Mouse (Mus musculus) G1E (cell line): ENCODE data around the gene Hmcn2. TPM values are rescaled to one million over a fixed set of nuclear protein-coding genes. Genes with fewer than 3 reads are reported as not detected.

Source experiments
- ATAC-seq: 2 replicates; pipeline ENCODE4 v1.8.0; 2016; ENCODE audit warnings: mild to moderate bottlenecking; ENCODE audit not compliant: insufficient number of reproducible peaks, poor library complexity, low FRiP score, severe bottlenecking; ENCODE audit errors: extremely low read depth
- DNase-seq: peaks from one replicate; pipeline ENCODE4 v3.0.0; 2012; ENCODE audit warnings: low spot score
- H3K27me3 ChIP-seq: 2 replicates; pipeline ENCODE4 v1.6.1; 2012; ENCODE audit warnings: mild to moderate bottlenecking, low read length, inconsistent platforms; ENCODE audit not compliant: insufficient read depth
- H3K36me3 ChIP-seq: replicated peaks from 2 replicates; pipeline ENCODE3; 2012; ENCODE audit warnings: mild to moderate bottlenecking, inconsistent platforms
- H3K4me1 ChIP-seq: 2 replicates; pipeline ENCODE4 v1.6.1; 2012; ENCODE audit warnings: low read depth, low read length, inconsistent platforms, mixed read lengths; ENCODE audit not compliant: insufficient read depth
- H3K4me3 ChIP-seq: 2 replicates; pipeline ENCODE4 v1.5.1; 2012; ENCODE audit warnings: low read depth, mild to moderate bottlenecking, inconsistent platforms, low read length, moderate library complexity, mixed read lengths
- H3K9me3 ChIP-seq: replicated peaks from 2 replicates; pipeline ENCODE4 v1.6.1; 2012; ENCODE audit warnings: inconsistent platforms
- CTCF ChIP-seq: IDR thresholded peaks from 2 replicates; pipeline ENCODE4 v1.5.1; 2012; ENCODE audit warnings: low read depth, low read length, inconsistent platforms, mixed read lengths
- GATA1 ChIP-seq: IDR thresholded peaks from 2 replicates; pipeline ENCODE4 v1.6.1; 2012; ENCODE audit warnings: borderline replicate concordance, low read length, inconsistent platforms, mixed read lengths
- GATA2 ChIP-seq: IDR thresholded peaks from 2 replicates; pipeline ENCODE4 v1.6.1; 2012; ENCODE audit warnings: low read depth, low read length, inconsistent platforms, borderline replicate concordance
- POLR2AphosphoS5 ChIP-seq: IDR thresholded peaks from 2 replicates; pipeline ENCODE4 v1.6.1; 2012; ENCODE audit warnings: low read depth, low read length, inconsistent platforms; ENCODE audit not compliant: insufficient replicate concordance
- TAL1 ChIP-seq: conservative IDR thresholded peaks from 2 replicates; pipeline ENCODE4 v1.6.1; 2012; ENCODE audit warnings: low read depth, low read length, inconsistent platforms, mixed read lengths
- polyA plus RNA-seq: library from polyadenylated mRNA; stranded (reverse); fragments of >175 nt; gene quantifications from 2 replicates; pipeline ENCODE4 v1.2.3, GENCODE M21; 2012
- total RNA-seq, 2 experiments: library from RNA; stranded (forward) in 1 of 2; stranded (reverse) in 1 of 2; fragments of 200-1000 nt in 1 of 2; fragments of >200 nt in 1 of 2; fragmentation: Nextera tagmentation in 1 of 2; gene quantifications; 2 replicates each; pipeline ENCODE4 v1.2.3; 2014 to 2017

The Hmcn2 gene
- total and polyA plus RNA-seq, 3 experiments, result 0.16 TPM; not detected in 2

DNA sequence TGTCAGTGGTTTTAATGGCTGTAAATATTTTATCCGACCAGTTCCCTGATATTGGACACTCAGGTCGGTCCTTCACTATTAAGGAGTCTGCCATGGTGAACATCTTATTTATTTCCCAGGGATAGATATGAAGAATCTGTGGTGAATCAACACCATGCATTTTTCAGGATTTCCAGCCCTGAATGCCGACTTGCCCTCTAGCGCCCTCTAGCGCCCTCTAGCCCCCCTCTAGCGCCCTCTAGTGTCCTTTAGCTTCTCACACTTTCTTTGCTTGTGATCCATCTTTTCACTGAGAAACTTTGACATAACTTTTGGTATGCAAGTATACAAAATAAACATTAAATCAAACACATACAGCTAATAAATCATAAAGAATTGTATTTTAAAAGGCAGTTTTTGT is 22.8 kb upstream of the Hmcn2 start:
- peak; percentile 28 for DNase-seq
- no peaks in the 10 kb centered on the region for H3K4me1 ChIP-seq
- no peaks in the 10 kb centered on the region for H3K9me3 ChIP-seq
- TF ChIP-seq CTCF (peak; percentile 87), GATA1 (no peak)
- no peak for ATAC-seq
- H3K36me3 ChIP-seq, result no peaks in the 10 kb centered on the region
- no peak overlapping the region for H3K4me3 ChIP-seq
- peaks cover 10% of the 10 kb centered on the region for H3K27me3 ChIP-seq

DNA sequence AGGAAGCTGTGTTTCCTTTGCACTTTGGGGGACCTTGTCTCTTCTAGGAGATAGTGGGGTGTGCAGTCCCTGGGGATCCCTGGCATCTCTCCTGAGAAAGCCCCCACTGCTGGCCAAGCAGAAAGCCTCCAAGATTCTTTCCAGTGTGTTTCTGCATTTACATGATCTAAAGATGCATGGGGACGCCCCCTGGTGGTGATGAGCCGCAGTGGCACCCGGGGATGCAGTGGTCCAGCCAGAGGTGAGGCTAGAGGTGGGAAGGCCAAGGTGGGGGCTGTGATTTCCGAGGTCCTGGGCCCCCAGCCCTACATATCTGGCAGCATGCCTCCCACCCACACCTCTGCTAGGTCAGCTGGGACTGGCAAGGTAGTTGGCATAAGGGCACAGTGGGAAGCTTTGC is 19.2 kb upstream of the Hmcn2 start:
- Histone ChIP-seq H3K4me3 (no peak overlapping the region), H3K36me3 (no peaks in the 10 kb centered on the region), H3K27me3 (peaks cover 17% of the 10 kb centered on the region), H3K4me1 (no peaks in the 10 kb centered on the region), H3K9me3 (no peaks in the 10 kb centered on the region)
- TF ChIP-seq CTCF, result peak; percentile 90
- TF ChIP-seq GATA2, result no peak
- no peak for TF ChIP-seq TAL1
- no peak for TF ChIP-seq GATA1
- ATAC-seq (no peak), DNase-seq (peak; percentile 49)

DNA sequence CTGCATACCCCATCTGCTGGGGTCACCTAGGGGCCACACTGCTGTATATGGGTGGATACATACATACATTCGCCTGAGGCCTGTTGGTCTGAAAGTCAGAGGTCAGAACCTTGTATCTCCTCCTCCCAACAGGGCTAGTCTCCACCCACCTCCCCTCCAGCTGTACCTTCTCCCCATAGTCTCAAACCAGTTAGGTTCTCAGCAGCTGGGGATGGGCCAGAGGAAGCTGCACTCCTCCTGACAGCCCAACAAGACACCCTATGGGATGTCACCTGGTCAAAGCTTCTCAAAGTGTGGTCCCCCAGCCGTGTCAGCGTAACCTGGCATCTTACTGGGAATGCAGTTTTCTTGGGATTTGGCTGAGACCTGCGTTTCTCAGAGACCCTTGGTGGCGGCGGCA is 17.8 kb upstream of the Hmcn2 start:
- Histone ChIP-seq H3K36me3 (no peaks in the 10 kb centered on the region), H3K4me1 (no peaks in the 10 kb centered on the region), H3K27me3 (peaks cover 16% of the 10 kb centered on the region), H3K9me3 (no peaks in the 10 kb centered on the region), H3K4me3 (no peak overlapping the region)
- no peak for DNase-seq
- ATAC-seq, result no peak
- no peak for TF ChIP-seq CTCF
- no peak for TF ChIP-seq GATA2
- no peak for TF ChIP-seq POLR2AphosphoS5
- no peak for TF ChIP-seq TAL1
- no peak for TF ChIP-seq GATA1

DNA sequence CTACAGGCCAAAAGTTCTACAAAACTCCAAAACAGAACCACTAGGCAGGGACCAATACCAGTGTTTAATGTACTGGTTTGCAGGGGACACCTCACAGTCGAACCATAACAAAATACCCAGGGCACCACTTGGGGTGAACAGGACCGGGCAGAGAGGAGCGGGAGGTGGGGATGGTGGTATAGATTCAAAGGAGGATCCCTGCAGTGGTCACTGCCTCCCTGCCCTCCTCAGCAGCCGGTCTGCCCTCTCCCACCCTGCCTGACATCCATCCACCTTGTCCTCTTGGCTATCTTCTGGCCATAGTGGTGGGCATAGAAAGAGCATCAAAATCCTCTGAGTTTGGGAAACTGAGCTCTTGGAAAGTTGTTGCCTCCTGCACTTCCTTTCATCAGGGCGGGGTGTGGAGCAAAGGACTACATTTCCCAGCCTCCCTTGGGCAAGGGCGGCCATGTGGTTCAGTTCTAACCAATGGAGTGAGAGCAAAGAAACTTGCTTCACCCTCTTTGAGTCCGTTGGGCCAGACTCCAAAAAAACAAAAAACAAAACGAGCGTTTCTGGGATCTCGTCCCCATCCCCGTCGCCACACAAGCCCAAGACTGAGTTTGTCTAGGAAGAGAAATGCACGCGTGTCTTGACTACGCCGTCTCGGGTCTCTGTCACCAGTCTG is 16.5 kb upstream of the Hmcn2 start:
- H3K27me3 ChIP-seq, result peaks cover 13% of the 10 kb centered on the region
- no peak overlapping the region for H3K4me3 ChIP-seq
- no peaks in the 10 kb centered on the region for H3K4me1 ChIP-seq
- TF ChIP-seq GATA2 (no peak), POLR2AphosphoS5 (no peak), TAL1 (no peak), GATA1 (no peak)
- no peaks in the 10 kb centered on the region for H3K36me3 ChIP-seq
- no peak for DNase-seq
- H3K9me3 ChIP-seq, result no peaks in the 10 kb centered on the region
- ATAC-seq, result no peak

DNA sequence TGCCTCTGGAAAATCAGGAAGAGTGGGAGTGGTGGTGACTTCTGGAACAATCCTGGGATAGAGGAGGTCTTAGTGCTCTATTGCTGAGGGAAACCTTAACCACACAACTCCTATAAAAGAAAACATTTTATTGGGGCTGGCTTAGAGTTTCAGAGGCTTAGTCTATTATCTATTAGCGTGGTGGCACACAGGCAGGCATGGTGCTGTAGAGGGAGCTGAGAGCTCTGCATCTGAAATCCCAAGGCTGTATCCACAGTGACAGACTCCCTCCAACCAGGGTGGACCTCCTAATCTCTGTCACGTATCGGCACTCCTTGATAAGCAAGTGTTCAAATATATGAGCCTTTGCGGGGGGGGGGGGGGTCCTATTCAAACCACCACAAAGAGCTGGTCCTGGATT is 15.4 kb upstream of the Hmcn2 start:
- H3K4me3 ChIP-seq, result no peak overlapping the region

DNA sequence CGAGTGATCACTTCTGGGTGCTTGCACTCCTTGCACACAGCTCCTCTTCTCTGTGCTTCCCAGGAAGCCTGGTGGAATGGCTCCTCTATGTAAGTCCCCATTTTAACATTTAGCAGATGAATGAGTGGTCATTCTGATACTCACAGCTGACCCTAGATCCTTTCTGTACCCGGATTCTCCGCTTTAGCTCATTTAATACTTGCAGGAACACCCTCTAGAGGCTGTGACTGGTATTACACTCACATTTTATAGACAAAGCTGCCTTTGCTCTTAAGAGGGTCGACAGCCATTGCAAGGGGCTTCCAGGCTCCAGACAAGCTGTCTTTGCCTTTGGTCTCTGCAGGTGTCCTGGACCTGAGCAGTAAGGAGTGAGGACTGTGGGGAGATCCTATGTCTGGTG is 14.9 kb upstream of the Hmcn2 start:
- ATAC-seq (no peak), DNase-seq (peak; percentile 15)
- TF ChIP-seq CTCF (peak; percentile 75), GATA1 (no peak), TAL1 (no peak), GATA2 (no peak)
- no peaks in the 10 kb centered on the region for H3K9me3 ChIP-seq
- H3K4me3 ChIP-seq, result no peak overlapping the region
- no peaks in the 10 kb centered on the region for H3K4me1 ChIP-seq
- peaks cover 13% of the 10 kb centered on the region for H3K27me3 ChIP-seq
- H3K36me3 ChIP-seq, result no peaks in the 10 kb centered on the region

More for the DNA sequence above, 15.4 kb upstream of the Hmcn2 start:
- Histone ChIP-seq H3K4me1 (no peaks in the 10 kb centered on the region), H3K9me3 (no peaks in the 10 kb centered on the region), H3K36me3 (no peaks in the 10 kb centered on the region), H3K27me3 (peaks cover 13% of the 10 kb centered on the region)
- DNase-seq (no peak), ATAC-seq (no peak)
- TF ChIP-seq CTCF (no peak), GATA1 (no peak), GATA2 (no peak), TAL1 (no peak), POLR2AphosphoS5 (no peak)

DNA sequence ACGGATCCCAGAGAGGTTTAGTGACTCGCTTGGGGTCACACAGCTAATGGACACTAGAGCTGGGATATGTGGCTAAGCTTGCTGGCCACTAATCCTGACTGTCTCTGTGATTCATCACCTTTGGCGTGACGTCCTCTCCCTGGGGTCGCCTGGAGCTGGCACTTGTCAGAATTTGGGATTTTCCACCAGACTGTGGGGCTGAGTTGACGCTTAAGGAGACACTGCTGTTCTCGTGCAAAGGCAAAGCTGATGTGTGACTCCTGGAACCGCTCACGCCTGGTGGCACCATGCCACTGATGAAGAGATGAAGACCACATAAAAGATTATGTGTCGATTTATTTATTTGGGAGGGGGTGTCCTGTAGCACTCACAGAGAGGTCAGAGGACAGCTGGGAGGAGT is 14.2 kb upstream of the Hmcn2 start:
- Histone ChIP-seq H3K4me3 (no peak overlapping the region), H3K4me1 (no peaks in the 10 kb centered on the region), H3K9me3 (no peaks in the 10 kb centered on the region), H3K36me3 (no peaks in the 10 kb centered on the region), H3K27me3 (peaks cover 13% of the 10 kb centered on the region)
- DNase-seq, result no peak
- ATAC-seq, result no peak
- TF ChIP-seq POLR2AphosphoS5 (no peak), TAL1 (no peak), CTCF (no peak), GATA2 (no peak), GATA1 (no peak)
